Mouse (Mus musculus): ENCODE data around the gene Defb45.

DNA sequence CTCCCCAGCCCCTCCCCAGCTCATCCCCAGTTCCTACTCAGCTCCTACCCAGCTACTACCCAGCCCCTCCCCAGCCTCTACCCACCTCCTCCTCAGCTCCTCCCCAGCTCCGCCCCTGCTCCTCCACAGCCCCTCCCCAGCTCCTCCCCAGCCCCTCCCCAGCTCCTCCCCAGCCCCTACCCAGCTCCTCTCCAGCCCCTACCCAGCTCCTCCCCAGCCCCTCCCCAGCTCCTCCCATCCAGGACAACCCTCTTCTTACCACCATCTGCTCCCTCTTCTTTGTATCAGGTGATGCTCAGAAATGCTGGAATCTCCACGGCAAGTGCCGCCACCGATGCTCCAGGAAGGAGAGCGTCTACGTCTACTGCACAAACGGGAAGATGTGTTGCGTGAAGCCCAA, 13.0 kb upstream of the Defb45 start:
- TF ChIP-seq CTCF (IDR thresholded peaks at IDR 0.05; ENCODE audit: control insufficient read depth, insufficient read depth, insufficient read length) (no peak), MAX (IDR thresholded peaks at IDR 0.05) (no peak)

All from C2C12 (cell line).